Mouse (Mus musculus): ENCODE measurements around the gene Pid1. TPM values are rescaled to one million over a fixed set of nuclear protein-coding genes. Genes with fewer than 3 reads are reported as not detected.

The Pid1 gene
- polyA plus RNA-seq, 1 experiment from 2014 or later = 17.1 TPM

DNA sequence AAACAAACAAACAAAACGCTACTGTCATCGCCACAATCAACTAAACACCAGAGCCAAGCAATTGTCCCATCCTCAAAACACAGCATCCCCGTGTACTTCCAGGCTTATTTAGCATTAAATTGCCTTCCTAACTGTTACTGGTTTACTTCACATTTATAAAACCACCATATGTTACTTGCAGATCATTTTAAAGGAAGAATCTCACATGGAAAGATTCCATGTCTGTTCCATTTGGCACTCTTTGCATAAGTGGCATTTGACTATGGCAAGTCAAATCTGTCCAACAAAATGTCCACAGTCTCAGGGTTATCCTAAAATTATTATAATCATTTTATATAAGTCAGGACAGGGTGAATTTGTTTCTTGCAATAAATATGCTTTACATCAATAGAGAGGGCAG, 32.8 kb upstream of the Pid1 start:
- Histone ChIP-seq H3K9ac (ENCODE audit: low read length) (no peak overlapping the region), H3K27me3 (replicated peaks; ENCODE audit: control insufficient read depth, insufficient read depth, low read length) (no peaks in the 10 kb centered on the region), H3K27ac (ENCODE audit: low read depth) (no peak overlapping the region), H3K4me3 (ENCODE audit: low read depth, low read length) (no peak overlapping the region), H3K36me3 (ENCODE audit: control insufficient read depth, insufficient read depth, low read length) (no peaks in the 10 kb centered on the region), H3K4me2 (ENCODE audit: low read length) (no peak overlapping the region), H3K9me3 (ENCODE audit: control insufficient read depth, low read length) (no peaks in the 10 kb centered on the region), H3K4me1 (replicated peaks; ENCODE audit: control insufficient read depth, insufficient read depth, low read length) (no peaks in the 10 kb centered on the region; the same call in 1 of the 2 replicates)
- DNase-seq (ENCODE audit: low spot score) (no peak), ATAC-seq (replicated peaks; ENCODE audit: low FRiP score, low TSS enrichment, low read depth) (no peak)
- WGBS = 62% methylated on average over 3 of the region's 3 CpGs

DNA sequence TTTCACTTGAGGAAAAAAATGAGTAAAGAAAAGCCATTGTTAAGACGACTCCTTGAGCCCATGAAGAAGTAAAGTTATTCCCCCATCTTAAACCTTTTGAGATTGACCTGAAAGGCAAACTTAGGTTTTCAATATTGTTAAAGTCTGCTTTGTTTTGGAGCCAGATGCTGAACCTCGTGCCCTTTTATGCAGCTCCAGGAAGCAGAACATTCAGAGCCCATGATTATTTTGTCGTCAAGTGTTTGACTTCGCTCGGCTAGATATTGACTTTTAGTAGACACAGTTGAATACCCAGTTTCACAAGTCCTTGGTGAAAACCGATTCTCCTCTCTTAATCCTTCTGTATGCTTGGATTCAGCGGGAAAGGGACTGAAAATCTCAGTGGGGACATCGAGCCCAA, 31.9 kb upstream of the Pid1 start:
- no peaks in the 10 kb centered on the region; the same call in 1 of the 2 replicates for H3K4me1 ChIP-seq (replicated peaks; ENCODE audit: control insufficient read depth, insufficient read depth, low read length)
- H3K4me3 ChIP-seq (ENCODE audit: low read depth, low read length) = no peak overlapping the region
- H3K27me3 ChIP-seq (replicated peaks; ENCODE audit: control insufficient read depth, insufficient read depth, low read length) = no peaks in the 10 kb centered on the region
- H3K36me3 ChIP-seq (ENCODE audit: control insufficient read depth, insufficient read depth, low read length) = no peaks in the 10 kb centered on the region
- no peak overlapping the region for H3K9ac ChIP-seq (ENCODE audit: low read length)
- ATAC-seq (replicated peaks; ENCODE audit: low FRiP score, low TSS enrichment, low read depth) (no peak), DNase-seq (ENCODE audit: low spot score) (no peak)
- no peaks in the 10 kb centered on the region for H3K9me3 ChIP-seq (ENCODE audit: control insufficient read depth, low read length)
- no peak overlapping the region for H3K27ac ChIP-seq (ENCODE audit: low read depth)
- 89% methylated on average over 8 of the region's 8 CpGs for WGBS
- no peak overlapping the region for H3K4me2 ChIP-seq (ENCODE audit: low read length)

DNA sequence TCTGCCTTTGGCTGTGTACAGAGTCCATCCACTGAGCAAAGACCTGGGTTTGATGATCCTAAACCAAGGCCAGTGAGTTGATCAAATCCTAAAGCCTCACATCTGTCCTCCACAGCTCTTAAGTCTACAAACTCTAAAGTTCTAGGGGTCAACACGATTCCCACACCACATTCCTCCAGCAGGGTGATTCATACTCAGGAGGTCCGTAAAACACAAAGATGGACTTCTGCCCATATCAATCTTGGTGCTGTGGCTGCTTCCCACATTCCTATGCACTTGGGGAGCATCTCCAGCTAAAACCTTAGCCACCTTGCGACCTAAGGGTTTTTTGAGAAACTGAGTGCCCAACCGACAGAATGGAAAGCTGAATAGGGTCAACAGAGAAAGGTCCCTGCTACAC, 27.0 kb upstream of the Pid1 start:
- Histone ChIP-seq H3K27ac (ENCODE audit: low read depth) (no peak overlapping the region), H3K9me3 (ENCODE audit: control insufficient read depth, low read length) (no peaks in the 10 kb centered on the region), H3K4me2 (ENCODE audit: low read length) (no peak overlapping the region), H3K9ac (ENCODE audit: low read length) (no peak overlapping the region), H3K27me3 (replicated peaks; ENCODE audit: control insufficient read depth, insufficient read depth, low read length) (no peaks in the 10 kb centered on the region), H3K4me1 (replicated peaks; ENCODE audit: control insufficient read depth, insufficient read depth, low read length) (no peaks in the 10 kb centered on the region), H3K4me3 (ENCODE audit: low read depth, low read length) (no peak overlapping the region), H3K36me3 (ENCODE audit: control insufficient read depth, insufficient read depth, low read length) (no peaks in the 10 kb centered on the region)
- DNase-seq (ENCODE audit: low spot score) (no peak), ATAC-seq (replicated peaks; ENCODE audit: low FRiP score, low TSS enrichment, low read depth) (no peak)
- 83% methylated on average over 4 of the region's 4 CpGs for WGBS

DNA sequence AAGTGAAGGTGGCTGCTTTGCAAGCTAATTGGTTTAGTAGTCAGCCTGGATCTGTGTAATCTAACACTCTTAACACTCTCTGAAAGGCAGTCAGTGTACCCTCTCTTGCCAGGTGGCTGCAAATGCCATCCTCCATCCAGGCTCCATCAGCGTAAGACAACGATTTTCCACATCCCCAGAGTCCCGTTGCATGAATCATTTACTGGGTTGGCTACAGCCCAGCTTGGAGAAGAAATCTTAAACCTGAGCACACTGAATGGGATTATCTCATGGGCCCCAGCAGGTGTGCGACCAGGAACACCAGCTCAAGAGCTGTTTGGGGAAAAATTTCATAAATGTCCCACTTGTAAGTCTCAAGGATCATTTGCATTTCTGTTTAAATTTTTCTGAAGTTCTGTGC, 23.6 kb upstream of the Pid1 start:
- no peak overlapping the region for H3K4me3 ChIP-seq (ENCODE audit: low read depth, low read length)
- no peak overlapping the region for H3K4me2 ChIP-seq (ENCODE audit: low read length)
- no peaks in the 10 kb centered on the region for H3K4me1 ChIP-seq (replicated peaks; ENCODE audit: control insufficient read depth, insufficient read depth, low read length)
- no peaks in the 10 kb centered on the region for H3K36me3 ChIP-seq (ENCODE audit: control insufficient read depth, insufficient read depth, low read length)
- H3K9me3 ChIP-seq (ENCODE audit: control insufficient read depth, low read length) = no peaks in the 10 kb centered on the region
- no peak overlapping the region for H3K9ac ChIP-seq (ENCODE audit: low read length)
- ATAC-seq (replicated peaks; ENCODE audit: low FRiP score, low TSS enrichment, low read depth) (no peak), DNase-seq (ENCODE audit: low spot score) (no peak)
- WGBS = 68% methylated on average over 4 of the region's 4 CpGs
- no peak overlapping the region for H3K27ac ChIP-seq (ENCODE audit: low read depth)
- H3K27me3 ChIP-seq (replicated peaks; ENCODE audit: control insufficient read depth, insufficient read depth, low read length) = no peaks in the 10 kb centered on the region

DNA sequence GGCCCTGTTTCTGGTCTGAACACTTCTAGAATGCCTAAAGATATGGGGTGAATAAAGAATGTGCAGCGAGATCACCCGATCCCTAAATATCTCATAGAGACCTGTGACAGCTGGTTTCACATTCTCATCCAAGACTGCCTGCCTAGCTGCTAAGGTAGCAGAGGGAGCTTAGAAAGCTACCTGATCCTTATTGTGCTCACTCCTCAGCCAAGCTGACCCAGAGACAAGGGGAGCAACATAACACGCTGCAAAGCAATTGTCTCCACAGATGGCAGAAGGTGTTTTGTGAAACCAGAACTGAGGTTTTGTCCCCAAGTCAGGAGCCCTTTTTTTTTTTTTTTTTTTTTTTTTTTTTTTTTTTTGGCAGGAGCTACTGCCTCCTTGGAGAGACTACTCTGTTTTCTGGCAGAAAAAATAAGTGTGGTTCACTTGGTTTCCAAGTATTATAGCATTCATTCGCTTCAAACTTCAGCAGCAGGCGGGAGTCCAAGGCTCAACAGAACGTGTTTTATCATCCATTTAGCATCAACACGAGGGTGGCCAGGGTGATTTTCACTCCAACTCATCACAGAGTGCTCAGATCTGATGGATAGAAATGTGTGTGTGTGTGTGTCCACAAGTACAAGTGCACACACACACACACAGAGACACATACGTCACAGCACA, 22.6 kb upstream of the Pid1 start:
- Histone ChIP-seq H3K36me3 (ENCODE audit: control insufficient read depth, insufficient read depth, low read length) (no peaks in the 10 kb centered on the region), H3K4me3 (ENCODE audit: low read depth, low read length) (no peak overlapping the region), H3K9me3 (ENCODE audit: control insufficient read depth, low read length) (no peaks in the 10 kb centered on the region), H3K4me1 (replicated peaks; ENCODE audit: control insufficient read depth, insufficient read depth, low read length) (no peaks in the 10 kb centered on the region), H3K27me3 (replicated peaks; ENCODE audit: control insufficient read depth, insufficient read depth, low read length) (no peaks in the 10 kb centered on the region), H3K9ac (ENCODE audit: low read length) (no peak overlapping the region), H3K27ac (ENCODE audit: low read depth) (no peak overlapping the region), H3K4me2 (ENCODE audit: low read length) (no peak overlapping the region)
- 85% methylated on average over 8 of the region's 8 CpGs for WGBS
- ATAC-seq (replicated peaks; ENCODE audit: low FRiP score, low TSS enrichment, low read depth) (no peak), DNase-seq (ENCODE audit: low spot score) (no peak)

DNA sequence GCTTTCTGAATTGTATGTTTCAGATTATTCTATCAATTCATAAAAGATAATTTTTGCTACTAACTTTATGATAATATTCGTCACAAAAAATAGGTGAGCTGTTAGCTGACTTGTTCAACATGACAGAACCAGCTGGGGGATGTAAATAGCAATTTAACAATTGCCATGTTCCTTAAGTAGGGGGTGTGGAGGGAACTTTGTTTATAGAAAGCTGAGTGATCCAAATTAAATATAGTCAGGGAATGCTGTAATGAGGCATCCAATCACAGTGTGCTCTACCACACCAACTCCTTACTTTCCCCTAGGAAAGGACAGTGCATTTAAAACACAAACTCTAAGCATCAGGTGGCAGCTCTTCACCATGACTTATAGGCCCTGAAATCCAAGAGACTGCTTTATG, 18.7 kb upstream of the Pid1 start:
- DNase-seq (ENCODE audit: low spot score) (no peak), ATAC-seq (replicated peaks; ENCODE audit: low FRiP score, low TSS enrichment, low read depth) (no peak)
- 76% methylated on average over 1 of the region's 1 CpGs for WGBS
- Histone ChIP-seq H3K27ac (ENCODE audit: low read depth) (no peak overlapping the region), H3K4me2 (ENCODE audit: low read length) (no peak overlapping the region), H3K4me3 (ENCODE audit: low read depth, low read length) (no peak overlapping the region), H3K9me3 (ENCODE audit: control insufficient read depth, low read length) (no peaks in the 10 kb centered on the region), H3K27me3 (replicated peaks; ENCODE audit: control insufficient read depth, insufficient read depth, low read length) (no peaks in the 10 kb centered on the region), H3K9ac (ENCODE audit: low read length) (no peak overlapping the region), H3K36me3 (ENCODE audit: control insufficient read depth, insufficient read depth, low read length) (no peaks in the 10 kb centered on the region), H3K4me1 (replicated peaks; ENCODE audit: control insufficient read depth, insufficient read depth, low read length) (no peaks in the 10 kb centered on the region)

DNA sequence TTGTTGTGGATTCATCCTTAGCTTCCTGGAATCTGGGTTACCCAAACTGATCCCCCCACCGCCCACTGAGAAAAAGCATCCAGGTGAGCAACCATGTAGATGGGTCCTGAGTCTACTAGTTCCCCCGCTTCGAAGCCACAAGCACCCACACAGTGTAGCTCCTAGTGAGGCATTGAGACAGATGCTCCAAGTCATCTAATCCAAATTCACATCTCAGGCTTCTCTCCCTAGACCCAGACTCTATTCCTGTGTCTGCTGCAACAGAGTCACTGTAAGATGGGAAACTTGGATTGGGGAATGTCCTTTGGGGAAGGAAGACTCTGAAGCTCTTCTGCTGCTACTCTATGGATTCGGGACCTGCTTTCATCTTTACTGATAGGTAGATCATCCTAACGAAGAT, 18.1 kb upstream of the Pid1 start:
- Histone ChIP-seq H3K9ac (ENCODE audit: low read length) (no peak overlapping the region), H3K4me1 (replicated peaks; ENCODE audit: control insufficient read depth, insufficient read depth, low read length) (no peaks in the 10 kb centered on the region), H3K27ac (ENCODE audit: low read depth) (no peak overlapping the region), H3K27me3 (replicated peaks; ENCODE audit: control insufficient read depth, insufficient read depth, low read length) (no peaks in the 10 kb centered on the region), H3K9me3 (ENCODE audit: control insufficient read depth, low read length) (no peaks in the 10 kb centered on the region), H3K4me3 (ENCODE audit: low read depth, low read length) (no peak overlapping the region), H3K4me2 (ENCODE audit: low read length) (no peak overlapping the region), H3K36me3 (ENCODE audit: control insufficient read depth, insufficient read depth, low read length) (no peaks in the 10 kb centered on the region)
- ATAC-seq (replicated peaks; ENCODE audit: low FRiP score, low TSS enrichment, low read depth) (no peak), DNase-seq (ENCODE audit: low spot score) (no peak)
- WGBS = 90% methylated on average over 5 of the region's 5 CpGs

DNA sequence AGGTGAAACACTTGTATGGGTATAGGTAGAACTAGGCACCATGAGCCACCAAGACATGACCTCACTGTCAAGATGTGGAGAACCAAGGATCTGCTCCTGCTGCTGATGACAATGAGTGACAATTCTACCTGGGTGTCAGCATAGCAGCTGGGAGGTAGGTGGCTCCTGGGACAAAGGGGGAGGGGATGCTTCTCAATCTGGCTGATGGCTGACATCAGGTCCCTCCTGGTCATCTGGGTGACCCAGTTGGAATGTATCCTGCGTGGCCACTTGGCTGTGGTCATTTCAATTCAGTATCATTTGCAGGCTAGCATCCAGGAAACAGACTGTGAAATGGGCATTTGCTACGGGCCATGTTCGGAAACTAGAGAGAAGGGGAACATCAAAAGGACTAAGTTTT, 16.9 kb upstream of the Pid1 start:
- 90% methylated on average over 3 of the region's 3 CpGs for WGBS
- ATAC-seq (replicated peaks; ENCODE audit: low FRiP score, low TSS enrichment, low read depth) = no peak

DNA sequence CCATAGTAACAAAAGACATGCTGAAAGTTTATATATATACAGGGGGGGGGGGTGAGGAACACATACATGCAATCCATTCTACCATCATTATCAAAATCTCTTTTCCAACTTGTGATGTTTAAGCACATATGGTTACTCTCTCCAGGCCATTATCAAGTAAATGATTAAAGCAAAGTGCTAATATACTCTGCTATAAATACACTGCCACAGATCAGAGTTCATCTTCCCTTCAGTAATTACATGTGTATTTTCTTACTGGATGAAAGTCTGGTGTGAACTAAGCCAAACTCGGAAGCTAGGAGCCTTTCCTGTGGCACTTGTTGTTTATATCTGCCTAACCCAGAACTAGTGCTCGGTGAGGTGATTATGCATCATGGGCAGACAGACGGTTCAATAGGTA, 3.8 kb upstream of the Pid1 start:
- no peaks in the 10 kb centered on the region for H3K4me1 ChIP-seq (replicated peaks; ENCODE audit: control insufficient read depth, insufficient read depth, low read length)
- no peaks in the 10 kb centered on the region for H3K27me3 ChIP-seq (replicated peaks; ENCODE audit: control insufficient read depth, insufficient read depth, low read length)
- H3K4me2 ChIP-seq (ENCODE audit: low read length) = no peak overlapping the region
- DNase-seq (ENCODE audit: low spot score) = no peak
- no peak for ATAC-seq (replicated peaks; ENCODE audit: low FRiP score, low TSS enrichment, low read depth)
- 56% methylated on average over 3 of the region's 3 CpGs for WGBS
- no peak overlapping the region for H3K4me3 ChIP-seq (ENCODE audit: low read depth, low read length)
- no peaks in the 10 kb centered on the region for H3K36me3 ChIP-seq (ENCODE audit: control insufficient read depth, insufficient read depth, low read length)
- no peak overlapping the region for H3K27ac ChIP-seq (ENCODE audit: low read depth)
- H3K9me3 ChIP-seq (ENCODE audit: control insufficient read depth, low read length) = no peaks in the 10 kb centered on the region
- no peak overlapping the region for H3K9ac ChIP-seq (ENCODE audit: low read length)

More for the DNA sequence above, 16.9 kb upstream of the Pid1 start:
- no peak overlapping the region for H3K4me2 ChIP-seq (ENCODE audit: low read length)
- H3K27ac ChIP-seq (ENCODE audit: low read depth) = no peak overlapping the region
- no peaks in the 10 kb centered on the region for H3K36me3 ChIP-seq (ENCODE audit: control insufficient read depth, insufficient read depth, low read length)
- no peaks in the 10 kb centered on the region for H3K9me3 ChIP-seq (ENCODE audit: control insufficient read depth, low read length)
- H3K4me1 ChIP-seq (replicated peaks; ENCODE audit: control insufficient read depth, insufficient read depth, low read length) = no peaks in the 10 kb centered on the region
- H3K4me3 ChIP-seq (ENCODE audit: low read depth, low read length) = no peak overlapping the region
- DNase-seq (ENCODE audit: low spot score) = no peak
- no peaks in the 10 kb centered on the region for H3K27me3 ChIP-seq (replicated peaks; ENCODE audit: control insufficient read depth, insufficient read depth, low read length)
- H3K9ac ChIP-seq (ENCODE audit: low read length) = no peak overlapping the region
